1 mouse cellular context compared by ENCODE assay signal in genomic region chr8:108994187-108994586, GRCm38 (mm10).
TF ChIP-seq lines count a peak whose summit lies in the region.

No protein-coding gene starts in this region.

TF ChIP-seq in MEL, 35 proteins besides CTCF, POLR2A, EP300 and RAD21 (continued from another document):
- TF ChIP-seq ZMIZ1 (IDR thresholded peaks at IDR 0.05; ENCODE audit: low read depth, low read length) (no peak), GABPA (IDR thresholded peaks at IDR 0.05; ENCODE audit: low read depth, low read length) (0 out of 2 replicates have a peak, but pooled peaks have one; percentile 26), TCF12 (IDR thresholded peaks at IDR 0.05; ENCODE audit: low read depth, low read length) (peak; percentile 66; the same call in 1 of the 2 replicates), ZNF384 (IDR thresholded peaks at IDR 0.05; ENCODE audit: low read depth, low read length) (no peak), SIN3A (IDR thresholded peaks at IDR 0.05; ENCODE audit: low read length) (no peak; the same call in 1 of the 2 replicates), RCOR1 (IDR thresholded peaks at IDR 0.05; ENCODE audit: low read depth, low read length) (no peak), MAX (IDR thresholded peaks at IDR 0.05; ENCODE audit: low read length) (no peak), TBP (IDR thresholded peaks at IDR 0.05; ENCODE audit: low read depth, low read length) (no peak), MAFK (IDR thresholded peaks at IDR 0.05; ENCODE audit: borderline replicate concordance, low read depth, low read length) (0 out of 2 replicates have a peak, but pooled peaks have one; percentile 43), POLR2AphosphoS5 (IDR thresholded peaks at IDR 0.05; ENCODE audit: borderline replicate concordance, low read depth, low read length) (no peak), USF2 (IDR thresholded peaks at IDR 0.05; ENCODE audit: borderline replicate concordance in 1 of 2, insufficient read depth in 1 of 2, low read depth in 1 of 2, low read length in 2 of 2) (no peak), GATA1 (IDR thresholded peaks at IDR 0.05; ENCODE audit: low read depth, low read length) (peak; percentile 52), TAL1 (IDR thresholded peaks at IDR 0.05; ENCODE audit: low read length) (peak; percentile 31; the same call in 1 of the 2 replicates), JUND (IDR thresholded peaks at IDR 0.05; ENCODE audit: low read depth, low read length) (no peak), BHLHE40 (IDR thresholded peaks at IDR 0.05; ENCODE audit: borderline replicate concordance, low read depth, low read length) (peak; percentile 40; the same call in 1 of the 2 replicates), USF1 (IDR thresholded peaks at IDR 0.05; ENCODE audit: low read depth, low read length) (no peak), SMC3 (IDR thresholded peaks at IDR 0.05; ENCODE audit: low read depth, low read length) (no peak), ELF1 (IDR thresholded peaks at IDR 0.05; ENCODE audit: low read depth, low read length) (no peak), MYC (IDR thresholded peaks at IDR 0.05; ENCODE audit: low read depth, low read length) (no peak)
